Mouse (Mus musculus) lung, postnatal 10 days (tissue): ENCODE measurements around the gene Syne2.

Experiments used
- DNase-seq: peaks from one replicate; pipeline ENCODE4 v3.0.0; 2021

Gene Syne2

GRCm38 (mm10) chr12:75873546-75874235, 55.8 kb downstream of the Syne2 start:
- no peak for DNase-seq

GRCm38 (mm10) chr12:75874287-75874994, 56.5 kb downstream of the Syne2 start:
- no peak for DNase-seq

GRCm38 (mm10) chr12:75879636-75880317, 61.8 kb downstream of the Syne2 start:
- no peak for DNase-seq

DNA sequence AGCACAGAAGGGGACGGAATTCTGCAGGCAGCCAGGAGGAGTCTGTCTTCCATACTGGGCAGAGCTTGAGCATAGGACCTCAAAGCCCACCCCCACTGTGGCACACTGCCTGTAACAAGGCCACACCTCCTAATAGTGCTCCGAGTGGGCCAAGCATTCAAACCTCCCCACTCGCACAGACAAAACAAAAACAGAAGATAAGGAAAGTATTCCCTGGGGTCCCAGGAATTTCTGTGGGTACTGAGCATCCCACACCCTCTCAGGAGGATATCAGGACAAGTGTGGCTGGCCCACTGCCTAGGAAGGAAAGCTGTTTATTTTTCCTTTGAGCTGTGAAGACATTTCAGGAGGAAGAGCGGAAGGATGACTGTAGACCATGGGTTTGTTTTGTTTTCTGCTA, 63.6 kb downstream of the Syne2 start:
- DNase-seq = peak; percentile 32

GRCm38 (mm10) chr12:75886161-75886560, 68.2 kb downstream of the Syne2 start:
- no peak for DNase-seq

DNA sequence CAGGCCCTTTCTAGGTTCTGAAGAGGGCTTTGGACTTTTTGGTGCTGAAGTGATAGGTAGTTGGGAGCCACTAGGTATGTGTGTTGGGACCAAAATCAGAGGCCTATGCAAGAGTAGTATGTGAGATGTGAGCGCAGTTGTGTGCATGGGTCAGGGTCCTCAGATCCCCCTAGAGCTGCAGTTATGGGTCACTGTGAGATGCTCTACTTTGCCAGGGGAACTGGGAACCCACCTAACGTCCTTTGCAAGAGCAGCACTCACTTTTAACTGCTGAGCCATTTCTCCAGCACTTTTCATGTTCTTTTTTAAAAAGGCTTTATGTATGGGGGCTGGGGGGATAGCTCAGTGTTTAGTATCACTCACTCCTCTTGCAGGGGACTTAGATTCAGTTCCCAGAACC, 69.0 kb downstream of the Syne2 start:
- DNase-seq = no peak

GRCm38 (mm10) chr12:75888721-75889120, 70.8 kb downstream of the Syne2 start:
- DNase-seq = no peak

DNA sequence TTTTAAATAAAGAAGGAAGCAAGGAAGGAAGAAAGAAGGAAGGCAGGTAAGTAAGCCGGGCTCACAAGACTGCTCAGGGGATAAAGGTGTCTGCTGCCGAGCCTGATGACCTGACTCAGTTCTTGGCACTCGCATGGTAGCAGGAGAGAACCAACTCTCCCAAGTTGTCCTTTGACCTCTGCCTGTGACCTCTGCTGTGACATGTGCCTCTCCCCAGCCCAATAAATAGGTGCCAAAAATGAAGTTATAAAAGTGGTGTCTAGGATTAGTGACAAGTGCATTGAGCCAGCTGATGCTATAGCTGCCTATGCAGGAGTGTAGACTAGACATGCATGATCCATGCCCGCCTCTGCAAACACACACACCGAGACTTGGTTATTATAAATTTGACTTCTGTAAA, 73.3 kb downstream of the Syne2 start:
- DNase-seq = no peak

DNA sequence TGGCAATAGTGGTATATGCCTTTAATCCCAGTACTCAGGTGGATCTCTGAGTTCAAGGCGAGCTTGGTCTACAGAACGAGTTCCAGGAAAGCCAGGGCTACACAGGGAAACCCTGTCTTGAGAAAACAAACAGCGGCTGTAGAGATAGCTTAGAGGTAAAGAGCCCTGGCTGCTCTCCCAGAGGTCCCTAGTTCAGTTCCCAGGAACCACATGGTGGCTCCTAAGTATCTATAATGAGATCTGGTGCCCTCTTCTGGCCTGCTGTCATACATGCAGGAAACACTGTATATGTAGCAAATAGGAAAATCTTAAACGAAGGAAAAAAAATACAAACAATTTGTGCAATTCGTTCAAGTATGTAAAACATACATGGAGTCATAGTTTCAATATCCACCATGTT, 75.5 kb downstream of the Syne2 start:
- peak; percentile 29 for DNase-seq

DNA sequence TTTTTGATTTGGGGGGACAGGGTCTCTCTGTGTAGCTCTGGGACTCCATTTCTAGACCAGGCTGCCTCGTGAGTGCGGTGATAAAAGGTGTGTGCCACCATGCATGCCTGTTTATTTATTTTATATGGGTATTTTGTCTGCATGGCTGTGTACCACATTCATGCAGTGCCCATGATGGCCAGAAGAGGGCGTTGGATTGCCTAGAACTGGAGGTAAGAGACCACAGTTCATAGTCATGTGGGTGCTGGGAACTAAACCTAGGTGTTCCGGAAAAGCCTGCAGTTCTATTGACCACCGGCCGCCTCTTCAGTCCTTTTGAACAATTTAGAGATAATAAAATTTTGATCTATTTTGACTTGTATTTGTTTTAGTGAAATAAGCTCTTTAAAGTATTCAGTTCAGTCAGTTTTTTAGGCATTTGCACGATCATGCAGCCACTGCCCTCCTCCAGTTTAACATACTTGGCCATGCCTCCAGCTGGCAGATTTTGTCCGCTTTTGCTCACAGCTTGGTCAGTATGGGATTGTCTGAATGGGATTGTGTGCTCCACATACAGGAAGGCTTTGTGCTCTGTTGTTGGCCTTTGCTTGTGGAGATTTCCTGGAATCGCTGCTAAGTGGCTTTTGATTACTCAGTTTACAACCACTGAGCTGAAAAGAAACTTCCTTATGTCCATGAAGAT, 76.5 kb downstream of the Syne2 start:
- DNase-seq = peak; percentile 21

- DNase-seq = no peak
Observed at GRCm38 (mm10) chr12:75894998-75895331, 77.0 kb downstream of the Syne2 start.

- no peak for DNase-seq
Observed at GRCm38 (mm10) chr12:75897793-75898192, 79.9 kb downstream of the Syne2 start.

GRCm38 (mm10) chr12:75901721-75902120, 83.8 kb downstream of the Syne2 start:
- no peak for DNase-seq

- DNase-seq = no peak
Observed at GRCm38 (mm10) chr12:75904068-75904467, 86.1 kb downstream of the Syne2 start.

GRCm38 (mm10) chr12:75905304-75905703, 87.4 kb downstream of the Syne2 start:
- no peak for DNase-seq

DNA sequence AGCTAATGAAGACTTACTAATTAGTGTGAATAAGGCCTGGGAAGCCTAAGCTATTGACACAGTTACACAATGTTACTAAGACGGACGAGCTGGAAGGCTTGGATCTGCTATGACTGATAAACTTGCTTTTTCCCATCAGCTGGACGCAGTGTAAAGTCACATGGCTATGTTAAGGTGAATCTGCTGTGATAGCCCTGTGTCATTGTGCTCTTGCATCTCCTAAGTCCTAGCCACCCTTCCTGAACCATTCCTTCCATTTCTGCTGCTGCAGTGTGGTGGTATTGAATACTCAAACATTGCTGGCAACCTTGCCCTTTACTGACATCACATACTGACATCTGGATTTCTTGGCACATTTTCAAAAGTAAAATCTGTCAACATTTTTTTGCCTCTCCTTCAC, 90.5 kb downstream of the Syne2 start:
- DNase-seq = peak; percentile 7

- DNase-seq = no peak
Observed at GRCm38 (mm10) chr12:75915694-75916093, 97.8 kb downstream of the Syne2 start.

GRCm38 (mm10) chr12:75918415-75918814, 100.5 kb downstream of the Syne2 start:
- no peak for DNase-seq

DNA sequence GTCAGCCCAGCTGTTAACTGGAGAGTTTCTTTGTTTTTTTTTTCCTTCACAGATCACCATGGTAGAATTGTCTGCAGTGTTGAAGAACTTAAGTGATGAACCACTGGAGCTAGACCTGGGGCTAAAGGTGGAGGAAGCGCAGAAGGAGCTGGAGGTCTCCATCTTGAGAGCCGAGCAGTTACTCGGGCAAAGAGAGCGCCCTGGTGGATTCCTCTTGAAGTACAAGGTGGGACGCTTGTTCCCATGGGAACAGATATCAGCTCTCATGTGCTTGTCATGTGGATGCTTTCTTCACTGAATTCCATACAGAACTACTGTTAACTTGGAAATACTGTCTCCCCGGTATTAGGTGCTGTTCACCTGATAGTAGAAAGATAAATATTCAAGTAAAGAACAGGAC, 101.0 kb downstream of the Syne2 start:
- peak; percentile 49 for DNase-seq

DNA sequence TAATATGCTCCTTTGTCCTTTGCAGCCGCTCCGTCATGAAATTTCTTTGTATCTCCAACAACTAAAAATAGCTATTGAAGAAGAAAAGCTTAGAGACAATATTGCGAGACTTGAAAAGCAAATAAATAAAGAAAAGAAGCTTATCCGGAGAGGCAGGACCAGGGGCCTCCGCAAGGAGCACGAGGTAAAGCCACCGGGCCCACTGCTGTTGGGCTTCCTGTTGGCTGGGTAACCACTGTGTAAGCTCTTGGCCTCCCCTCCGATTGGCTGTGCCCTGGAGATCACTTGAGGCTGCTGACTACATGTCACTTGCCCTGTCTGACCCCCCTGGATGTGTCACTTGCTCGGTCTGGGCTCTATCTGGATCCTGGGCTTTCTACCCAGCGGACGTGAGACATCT, 105.0 kb downstream of the Syne2 start:
- peak; percentile 15 for DNase-seq

- DNase-seq = no peak
Observed at GRCm38 (mm10) chr12:75924852-75925251, 106.9 kb downstream of the Syne2 start.

GRCm38 (mm10) chr12:75927596-75927995, 109.7 kb downstream of the Syne2 start:
- DNase-seq = peak; percentile 30

DNA sequence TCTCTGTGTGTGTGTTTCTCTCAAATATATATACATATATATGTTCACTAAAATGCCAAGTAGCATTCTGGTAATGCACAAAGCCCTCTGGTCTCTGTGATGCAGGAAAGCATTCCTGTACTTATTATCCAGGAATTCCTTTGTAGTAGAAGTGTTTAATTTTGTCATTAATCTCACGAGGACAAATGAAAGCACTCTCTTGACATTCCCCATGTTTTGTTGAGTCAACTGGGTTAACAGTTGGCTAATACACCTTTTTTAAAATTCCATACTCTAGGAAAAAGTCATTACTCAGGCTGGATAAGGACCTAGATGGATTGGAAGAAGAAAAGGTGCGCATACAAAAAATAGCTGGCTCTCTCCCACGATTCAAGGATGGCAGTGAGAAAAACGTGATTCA, 115.6 kb downstream of the Syne2 start:
- DNase-seq = no peak

GRCm38 (mm10) chr12:75951328-75951727, 133.4 kb downstream of the Syne2 start:
- peak; percentile 60 for DNase-seq
